In the genomic region with DNA sequence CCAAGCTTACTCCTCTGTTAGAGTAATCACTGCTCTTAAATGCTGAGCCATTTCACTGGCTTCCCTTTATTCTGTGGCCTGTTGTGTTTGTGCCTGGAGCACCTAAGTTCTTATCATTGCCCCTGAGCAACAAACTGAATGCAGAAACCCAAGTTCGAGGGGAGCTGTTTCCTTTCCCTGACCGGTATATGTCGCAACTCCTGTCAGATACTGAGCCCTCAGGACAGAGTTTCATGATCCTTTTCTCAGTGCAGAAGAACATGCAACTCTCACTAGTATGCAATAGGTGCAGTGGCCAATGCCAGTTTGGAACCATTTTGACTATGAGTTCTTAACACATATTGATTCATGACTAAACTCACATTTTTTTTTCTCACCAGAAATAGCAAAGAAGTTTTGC, we compare ENCODE assay signal across 16 mouse cellular contexts. TPM values are rescaled to one million over a fixed set of nuclear protein-coding genes. Genes with fewer than 3 reads are reported as not detected.
DNase-seq lines count a peak whose midpoint lies in the region; ATAC-seq and TF ChIP-seq lines count a peak whose summit lies in the region.
"Had no signal": no experiment of that assay in that cellular context is flagged by ENCODE, and none has a peak within 500 bp of the region (broad histone marks: within the 10 kb centered on the region; RNA-seq: fewer than 3 reads in every experiment).

No protein-coding gene starts in this region.

- H3K9me3 ChIP-seq in limb, embryonic 13.5 days, result no peaks in the 10 kb centered on the region
- H3K9me3 ChIP-seq in midbrain, postnatal 0 days (ENCODE audit: low read length), result no peaks in the 10 kb centered on the region

- 66% methylated on average over 3 of the region's 3 CpGs for WGBS in limb, embryonic 13.5 days
- WGBS in midbrain, postnatal 0 days, result 84% methylated on average over 3 of the region's 3 CpGs

- H3K4me3 ChIP-seq in gastrocnemius, adult 2 months, result no peak overlapping the region; the same call in 1 of the 2 replicates
- H3K4me3 ChIP-seq in limb, embryonic 13.5 days, result no peak overlapping the region
- H3K4me3 ChIP-seq in midbrain, postnatal 0 days (ENCODE audit: low read depth, low read length), result no peak overlapping the region

- intact Hi-C loops in gastrocnemius, adult 2 months (cut with DNase I), result no loop called here
- intact Hi-C loops in gastrocnemius, postnatal 36 days (cut with DNase I), result no loop called here

- H3K36me3 ChIP-seq in limb, embryonic 13.5 days, result no peaks in the 10 kb centered on the region
- H3K36me3 ChIP-seq in midbrain, postnatal 0 days (ENCODE audit: insufficient read depth, low read length), result no peaks in the 10 kb centered on the region

- peaks cover 10% of the 10 kb centered on the region for H3K4me1 ChIP-seq in limb, embryonic 13.5 days
- H3K4me1 ChIP-seq in midbrain, postnatal 0 days (ENCODE audit: insufficient read depth, low read length), result peaks cover 3% of the 10 kb centered on the region; the same call in 1 of the 2 replicates

- TF ChIP-seq CTCF in gastrocnemius, adult 2 months (IDR thresholded peaks at IDR 0.05), result no peak
- no peak for TF ChIP-seq CTCF in midbrain, postnatal 0 days (IDR thresholded peaks at IDR 0.05)

- H3K27me3 ChIP-seq in limb, embryonic 13.5 days, result peaks cover 41% of the 10 kb centered on the region
- H3K27me3 ChIP-seq in midbrain, postnatal 0 days (ENCODE audit: insufficient read depth, low read length), result 0 out of 2 replicates have a peak, but pooled peaks cover 16% of the 10 kb centered on the region

- no peak overlapping the region for H3K9ac ChIP-seq in limb, embryonic 13.5 days
- H3K9ac ChIP-seq in midbrain, postnatal 0 days (replicated peaks; ENCODE audit: low read length, poor library complexity, severe bottlenecking), result no peak overlapping the region

- H3K27ac ChIP-seq in gastrocnemius, adult 2 months, result peak overlapping the region; percentile 35; the same call in 1 of the 2 replicates
- H3K27ac ChIP-seq in limb, embryonic 13.5 days, result no peak overlapping the region
- no peak overlapping the region for H3K27ac ChIP-seq in midbrain, postnatal 0 days (ENCODE audit: low read depth, low read length)
- H3K27ac ChIP-seq: hindbrain, postnatal 0 days; macrophage had no signal

- DNase-seq in gastrocnemius, adult 2 months, result no peak
- DNase-seq in gastrocnemius, postnatal 36 days, result no peak
- DNase-seq in adipocyte (ENCODE audit: low spot score), result peak; percentile 29
- no peak for DNase-seq in embryo, embryonic 10 days (ENCODE audit: low spot score)
- DNase-seq in midbrain, postnatal 0 days (ENCODE audit: low spot score), result no peak
- no peak for DNase-seq in cerebellum, adult 9-11 months
- DNase-seq: cerebellum, adult 2 months; gastrocnemius, postnatal 25 days; lung, adult 18-20 months; midbrain, embryonic 14.5 days; thymus, adult 2 months had no signal

- no peak for ATAC-seq in limb, embryonic 13.5 days (ENCODE audit: low FRiP score, low read depth)
- ATAC-seq in megakaryocyte progenitor cell, adult 5-6 weeks (replicated peaks; ENCODE audit: poor library complexity), result peak; percentile 54
- ATAC-seq in midbrain, postnatal 0 days (ENCODE audit: low FRiP score), result no peak
- ATAC-seq: hindbrain, postnatal 0 days had no signal

- H3K4me2 ChIP-seq in limb, embryonic 13.5 days (replicated peaks), result peak overlapping the region; percentile 27
- H3K4me2 ChIP-seq in midbrain, postnatal 0 days (ENCODE audit: low read depth, low read length, poor library complexity, severe bottlenecking), result no peak overlapping the region
- H3K4me2 ChIP-seq: heart, embryonic 11.5 days had no signal

RNA-seq across cellular contexts. Expression of a gene that starts 2.9 kb away (rescaled TPM):
- total RNA-seq in gastrocnemius, adult 2 months (2021), result 10 to 100 TPM in 1 of 2 experiments, 1 to 10 TPM in 1; 6.9 to 10.6 TPM
- 10 to 100 TPM in 1 of 2 experiments, 1 to 10 TPM in 1; 9.0 to 15.8 TPM for total RNA-seq in gastrocnemius, postnatal 36 days (2021)
- polyA plus RNA-seq in limb, embryonic 13.5 days (2015; fragmentation: Nextera tagmentation; extraction: Ambion mirVana), result 3.9 and 4.4 TPM in 2 replicates
- 28.2 and 33.6 TPM in 2 replicates for total RNA-seq in megakaryocyte progenitor cell, adult 5-6 weeks (2015)
- 21.6 and 21.9 TPM in 2 replicates for total RNA-seq in megakaryocyte progenitor cell, adult 5-6 weeks (2017)
- 3.0 and 3.2 TPM in 2 replicates for total RNA-seq in midbrain, postnatal 0 days (2014; rRNA removed)
- 0.46 and 0.47 TPM in 2 replicates for polyA plus RNA-seq in midbrain, postnatal 0 days (2015; fragmentation: Nextera tagmentation; extraction: Ambion mirVana)
